In the genomic region with DNA sequence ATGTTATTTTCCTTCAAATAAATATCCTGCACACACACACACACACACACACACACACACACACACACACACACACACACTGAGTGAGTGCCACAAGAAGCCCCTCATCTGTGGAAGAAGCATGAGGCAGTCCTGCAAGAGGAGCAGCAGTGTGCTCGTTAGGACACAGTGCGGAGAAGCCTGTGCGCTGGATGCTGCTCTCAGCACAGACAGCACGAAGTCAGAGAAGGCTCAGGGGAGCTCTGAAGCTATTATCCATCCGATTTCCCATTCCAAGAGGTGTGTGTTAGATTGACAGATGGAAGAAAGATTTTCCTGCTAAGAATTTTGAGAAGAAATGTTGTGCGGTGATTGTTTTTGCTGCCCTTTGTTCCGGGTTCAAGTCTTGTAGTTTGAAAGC, we compare ENCODE assay signal across 27 mouse cellular contexts. TPM values are rescaled to one million over a fixed set of nuclear protein-coding genes. Genes with fewer than 3 reads are reported as not detected.
A peak's percentile ranks its signal among the peaks of the same experiment; 100 is the strongest.
DNase-seq lines count a peak whose midpoint lies in the region; ATAC-seq and TF ChIP-seq lines count a peak whose summit lies in the region.
"Had no signal": no experiment of that assay in that cellular context is flagged by ENCODE, and none has a peak within 500 bp of the region (broad histone marks: within the 10 kb centered on the region; RNA-seq: fewer than 3 reads in every experiment).

No protein-coding gene starts in this region.

- H3K9ac ChIP-seq in midbrain, embryonic 14.5 days (replicated peaks; ENCODE audit: low read length) = no peak overlapping the region
- no peak overlapping the region for H3K9ac ChIP-seq in midbrain, postnatal 0 days (replicated peaks; ENCODE audit: low read length, poor library complexity, severe bottlenecking)
- no peak overlapping the region for H3K9ac ChIP-seq in midbrain, embryonic 11.5 days (ENCODE audit: low read length)
- H3K9ac ChIP-seq: embryonic facial prominence, embryonic 12.5 days; forebrain, embryonic 13.5 days; forebrain, embryonic 15.5 days; forebrain, postnatal 0 days had no signal

- H3K4me1 ChIP-seq in midbrain, embryonic 14.5 days (ENCODE audit: control insufficient read depth, insufficient read depth, low read length) = no peaks in the 10 kb centered on the region
- H3K4me1 ChIP-seq in midbrain, embryonic 10.5 days = no peaks in the 10 kb centered on the region
- no peaks in the 10 kb centered on the region for H3K4me1 ChIP-seq in midbrain, postnatal 0 days (ENCODE audit: insufficient read depth, low read length)
- H3K4me1 ChIP-seq in midbrain, embryonic 11.5 days (ENCODE audit: control insufficient read depth, insufficient read depth, low read length) = no peaks in the 10 kb centered on the region
- H3K4me1 ChIP-seq: forebrain, embryonic 13.5 days; forebrain, embryonic 15.5 days had no signal

- no peak overlapping the region for H3K4me3 ChIP-seq in midbrain, embryonic 14.5 days (replicated peaks; ENCODE audit: low read depth, low read length)
- no peak overlapping the region for H3K4me3 ChIP-seq in midbrain, embryonic 10.5 days
- no peak overlapping the region for H3K4me3 ChIP-seq in midbrain, postnatal 0 days (ENCODE audit: low read depth, low read length)
- no peak overlapping the region for H3K4me3 ChIP-seq in midbrain, embryonic 11.5 days (ENCODE audit: low read depth, low read length)
- H3K4me3 ChIP-seq: embryonic facial prominence, embryonic 10.5 days; embryonic facial prominence, embryonic 12.5 days; forebrain, embryonic 13.5 days; forebrain, embryonic 15.5 days had no signal

- H3K36me3 ChIP-seq in midbrain, embryonic 14.5 days (ENCODE audit: control insufficient read depth, insufficient read depth, low read length) = no peaks in the 10 kb centered on the region
- H3K36me3 ChIP-seq in midbrain, embryonic 10.5 days = no peaks in the 10 kb centered on the region
- no peaks in the 10 kb centered on the region for H3K36me3 ChIP-seq in midbrain, postnatal 0 days (ENCODE audit: insufficient read depth, low read length)
- no peaks in the 10 kb centered on the region for H3K36me3 ChIP-seq in midbrain, embryonic 11.5 days (ENCODE audit: control insufficient read depth, insufficient read depth, low read length)
- H3K36me3 ChIP-seq: embryonic facial prominence, embryonic 10.5 days; embryonic facial prominence, embryonic 12.5 days; forebrain, embryonic 15.5 days; G1E had no signal

- TF ChIP-seq CTCF in midbrain, postnatal 0 days (IDR thresholded peaks at IDR 0.05) = no peak

- ATAC-seq in midbrain, embryonic 14.5 days (ENCODE audit: low FRiP score, low TSS enrichment) = no peak
- ATAC-seq in midbrain, postnatal 0 days (ENCODE audit: low FRiP score) = no peak
- ATAC-seq in midbrain, embryonic 11.5 days (ENCODE audit: low FRiP score) = no peak
- ATAC-seq: activated CD4-positive, CD25-positive, alpha-beta regulatory T cell, adult 4 months; CD4-positive, CD25-positive, alpha-beta regulatory T cell, adult 4 months; forebrain, embryonic 13.5 days; forebrain, embryonic 15.5 days; forebrain, postnatal 0 days; Patski had no signal

- H3K27me3 ChIP-seq in midbrain, embryonic 14.5 days (ENCODE audit: control insufficient read depth, insufficient read depth, low read length) = no peaks in the 10 kb centered on the region
- no peaks in the 10 kb centered on the region for H3K27me3 ChIP-seq in midbrain, embryonic 10.5 days (ENCODE audit: low read depth, poor library complexity, severe bottlenecking)
- H3K27me3 ChIP-seq in midbrain, postnatal 0 days (ENCODE audit: insufficient read depth, low read length) = no peaks in the 10 kb centered on the region
- H3K27me3 ChIP-seq in midbrain, embryonic 11.5 days (ENCODE audit: control insufficient read depth, insufficient read depth, low read length) = no peaks in the 10 kb centered on the region
- H3K27me3 ChIP-seq: CH12.LX; embryonic facial prominence, embryonic 12.5 days; forebrain, embryonic 13.5 days; forebrain, embryonic 15.5 days; Patski had no signal

- H3K27ac ChIP-seq in midbrain, embryonic 14.5 days (replicated peaks; ENCODE audit: low read depth, low read length) = no peak overlapping the region
- H3K27ac ChIP-seq in midbrain, embryonic 10.5 days (replicated peaks) = no peak overlapping the region
- no peak overlapping the region for H3K27ac ChIP-seq in midbrain, postnatal 0 days (ENCODE audit: low read depth, low read length)
- H3K27ac ChIP-seq in midbrain, embryonic 11.5 days (ENCODE audit: low read depth, low read length) = no peak overlapping the region
- H3K27ac ChIP-seq: embryonic facial prominence, embryonic 10.5 days; embryonic facial prominence, embryonic 12.5 days; forebrain, embryonic 13.5 days; forebrain, embryonic 15.5 days had no signal

- no peak overlapping the region for H3K4me2 ChIP-seq in midbrain, embryonic 14.5 days (ENCODE audit: low read length)
- no peak overlapping the region for H3K4me2 ChIP-seq in midbrain, postnatal 0 days (ENCODE audit: low read depth, low read length, poor library complexity, severe bottlenecking)
- H3K4me2 ChIP-seq in midbrain, embryonic 11.5 days = no peak overlapping the region
- H3K4me2 ChIP-seq: embryonic facial prominence, embryonic 12.5 days; forebrain, embryonic 13.5 days; forebrain, embryonic 15.5 days had no signal

- peak; percentile 6 for DNase-seq in heart, adult 11 months
- no peak for DNase-seq in heart, adult 9 months (ENCODE audit: low spot score in 2 of 2)
- DNase-seq in midbrain, embryonic 14.5 days = peak; percentile 55
- DNase-seq in midbrain, embryonic 10.5 days (ENCODE audit: low spot score) = no peak
- peak; percentile 39 for DNase-seq in midbrain, postnatal 0 days (ENCODE audit: low spot score)
- DNase-seq in midbrain, embryonic 11.5 days (ENCODE audit: low spot score, missing footprints) = no peak
- DNase-seq: adrenal gland, adult 8-10 months; adrenal gland, postnatal 14 days; adrenal gland, postnatal 36 days; B cell, adult 2 months; cerebellum, adult 11 months; cerebellum, adult 2 months; cerebellum, adult 9-10 months; cerebellum, postnatal 10 days; cerebellum, postnatal 25 days; forebrain, postnatal 0 days had no signal

- 51% methylated on average over 7 of the region's 7 CpGs for WGBS in midbrain, embryonic 14.5 days
- WGBS in midbrain, embryonic 10.5 days = 81% methylated on average over 7 of the region's 7 CpGs
- 41% methylated on average over 7 of the region's 7 CpGs for WGBS in midbrain, postnatal 0 days
- WGBS in midbrain, embryonic 11.5 days = 75% methylated on average over 7 of the region's 7 CpGs

- H3K9me3 ChIP-seq in midbrain, embryonic 14.5 days (ENCODE audit: control insufficient read depth, low read length) = no peaks in the 10 kb centered on the region
- H3K9me3 ChIP-seq in midbrain, embryonic 10.5 days (replicated peaks) = no peaks in the 10 kb centered on the region
- H3K9me3 ChIP-seq in midbrain, postnatal 0 days (ENCODE audit: low read length) = no peaks in the 10 kb centered on the region
- no peaks in the 10 kb centered on the region for H3K9me3 ChIP-seq in midbrain, embryonic 11.5 days (ENCODE audit: control insufficient read depth, low read length)
- H3K9me3 ChIP-seq: embryonic facial prominence, embryonic 10.5 days; embryonic facial prominence, embryonic 12.5 days; forebrain, embryonic 13.5 days; forebrain, embryonic 15.5 days had no signal

RNA-seq across cellular contexts. Expression of gene Lrrc30, which starts 13.5 kb away (rescaled TPM):
- not detected in 2 replicates for polyA plus RNA-seq in midbrain, embryonic 14.5 days (2014; fragmentation: Nextera tagmentation; extraction: Ambion mirVana)
- polyA plus RNA-seq in midbrain, embryonic 10.5 days (2016; fragmentation: Nextera tagmentation; extraction: Ambion mirVana) = not detected in 2 replicates
- not detected in 2 replicates for total RNA-seq in midbrain, postnatal 0 days (2014; rRNA removed)
- polyA plus RNA-seq in midbrain, postnatal 0 days (2015; fragmentation: Nextera tagmentation; extraction: Ambion mirVana) = not detected in 2 replicates
- polyA plus RNA-seq in midbrain, embryonic 11.5 days (2014; fragmentation: Nextera tagmentation; extraction: Ambion mirVana) = not detected in 2 replicates
- total RNA-seq: CH12.LX; forebrain, postnatal 0 days; G1E had no signal
- polyA plus RNA-seq: activated CD4-positive, CD25-positive, alpha-beta regulatory T cell, adult 4 months; CD4-positive, CD25-positive, alpha-beta regulatory T cell, adult 4 months; cerebellum, adult 2 months; cortical plate, adult 2 months; forebrain, embryonic 11.5 days; forebrain, embryonic 13.5 days; forebrain, embryonic 15.5 days; forebrain, postnatal 0 days; G1E; Patski had no signal

Comparison
In these comparisons a context has a peak if more than half of its experiments do, and no peak if none do; other contexts are left out.
1. DNase-seq: peak in heart, adult 11 months (single experiment), midbrain, embryonic 14.5 days (single experiment) and midbrain, postnatal 0 days (single experiment); none in heart, adult 9 months (0 of 2), midbrain, embryonic 10.5 days (single experiment) and midbrain, embryonic 11.5 days (single experiment).